Mouse (Mus musculus) telencephalon, adult 2 months (tissue): Measurements from ENCODE around the gene Tnrc6c.

Experiments used
- DNase-seq: peaks from one replicate; pipeline ENCODE4 v3.0.0-alpha.2; 2011; ENCODE audit warnings: low read depth, low spot score

Tnrc6c gene

GRCm38 (mm10) chr11:117790286-117790685 is 136.2 kb downstream of the Tnrc6c start:
- no peak for DNase-seq

- DNase-seq, result no peak
Observed at GRCm38 (mm10) chr11:117790703-117791440, 136.8 kb downstream of the Tnrc6c start.

- no peak for DNase-seq
Observed at GRCm38 (mm10) chr11:117791441-117791761, 137.3 kb downstream of the Tnrc6c start.

GRCm38 (mm10) chr11:117792281-117792888 is 138.3 kb downstream of the Tnrc6c start:
- DNase-seq, result no peak

- DNase-seq, result no peak
Observed at GRCm38 (mm10) chr11:117794035-117794551, 140.0 kb downstream of the Tnrc6c start.

- no peak for DNase-seq
Observed at GRCm38 (mm10) chr11:117796954-117797353, 142.9 kb downstream of the Tnrc6c start.

- DNase-seq, result no peak
Observed at GRCm38 (mm10) chr11:117797511-117798159, 143.5 kb downstream of the Tnrc6c start, which contains the start of gene 6030468B19Rik. 6030468B19Rik (plus strand) TSS chr11:117797660.

- DNase-seq, result no peak
Observed at GRCm38 (mm10) chr11:117798160-117798541, 144.1 kb downstream of the Tnrc6c start.

GRCm38 (mm10) chr11:117799174-117799573 is 145.1 kb downstream of the Tnrc6c start:
- no peak for DNase-seq

GRCm38 (mm10) chr11:117800038-117800437 is 145.9 kb downstream of the Tnrc6c start:
- DNase-seq, result no peak

- DNase-seq, result no peak
Observed at GRCm38 (mm10) chr11:117801650-117802049, 147.6 kb downstream of the Tnrc6c start.

GRCm38 (mm10) chr11:117803166-117803688 is 149.1 kb downstream of the Tnrc6c start:
- no peak for DNase-seq

- no peak for DNase-seq
Observed at GRCm38 (mm10) chr11:117806781-117807180, 152.7 kb downstream of the Tnrc6c start.

GRCm38 (mm10) chr11:117809407-117810311 is 155.6 kb downstream of the Tnrc6c start, which contains the start of the genes Gm20708 and Syngr2:
Gm20708 (plus strand) TSS chr11:117809668.
Syngr2 (plus strand) TSS chr11:117809668.
- no peak for DNase-seq

- no peak for DNase-seq
Observed at GRCm38 (mm10) chr11:117810401-117811046, 156.4 kb downstream of the Tnrc6c start.
